ENCODE assay signal across 28 mouse cellular contexts in the genomic region with DNA sequence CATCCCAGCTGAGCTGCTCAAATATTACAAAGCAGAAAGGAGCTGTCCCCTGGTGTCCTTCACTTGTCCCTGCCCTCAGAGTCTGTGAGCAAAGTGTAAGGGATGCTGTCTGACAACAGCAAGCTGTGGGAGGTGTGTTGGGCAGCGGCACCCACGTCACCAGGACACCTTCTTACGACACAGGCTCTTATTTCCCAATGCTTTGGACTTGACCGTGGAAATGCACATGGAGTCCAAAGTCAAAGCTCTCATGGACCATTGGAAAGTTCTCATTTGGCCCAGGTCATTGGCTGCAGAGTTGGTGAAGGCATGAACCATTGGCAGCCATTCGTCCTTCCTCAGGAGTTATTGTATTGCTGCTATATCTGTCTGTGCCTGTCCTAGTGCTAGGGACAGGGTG. TPM values are rescaled to one million over a fixed set of nuclear protein-coding genes. Genes with fewer than 3 reads are reported as not detected.
DNase-seq lines count a peak whose midpoint lies in the region; ATAC-seq and TF ChIP-seq lines count a peak whose summit lies in the region.
"Had no signal": no experiment of that assay in that cellular context is flagged by ENCODE, and none has a peak within 500 bp of the region (broad histone marks: within the 10 kb centered on the region; RNA-seq: fewer than 3 reads in every experiment).

No protein-coding gene starts in this region.

- ATAC-seq in liver, embryonic 11.5 days (replicated peaks; ENCODE audit: low FRiP score), result no peak
- ATAC-seq in granulocyte monocyte progenitor cell, adult 5-6 weeks (replicated peaks; ENCODE audit: poor library complexity, severe bottlenecking), result peak; percentile 7; the same call in 1 of the 2 replicates
- ATAC-seq: CD4-positive, CD25-positive, alpha-beta regulatory T cell, adult 4 months; forebrain, embryonic 15.5 days; hindbrain, postnatal 0 days; inflammation-experienced regulatory T-cells, adult 6 months had no signal

- H3K9ac ChIP-seq in liver, adult 2 months (ENCODE audit: low read depth, low read length), result no peak overlapping the region
- H3K9ac ChIP-seq in liver, embryonic 11.5 days (ENCODE audit: low read depth, low read length), result no peak overlapping the region
- H3K9ac ChIP-seq: embryonic facial prominence, embryonic 12.5 days; embryonic facial prominence, embryonic 15.5 days; forebrain, embryonic 12.5 days; forebrain, embryonic 15.5 days; heart, embryonic 13.5 days; hindbrain, embryonic 14.5 days had no signal

- H3K4me1 ChIP-seq in liver, adult 2 months (ENCODE audit: control insufficient read depth, insufficient read depth, low read length), result peaks cover 10% of the 10 kb centered on the region; the same call in 1 of the 2 replicates
- H3K4me1 ChIP-seq in liver, embryonic 11.5 days (replicated peaks; ENCODE audit: control insufficient read depth, insufficient read depth, low read length), result no peaks in the 10 kb centered on the region
- peaks cover 13% of the 10 kb centered on the region; the same call in 1 of the 2 replicates for H3K4me1 ChIP-seq in small intestine, adult 2 months (ENCODE audit: control insufficient read depth, insufficient read depth, insufficient read length, low read length)
- H3K4me1 ChIP-seq: embryonic facial prominence, embryonic 12.5 days; embryonic facial prominence, embryonic 15.5 days; forebrain, embryonic 12.5 days had no signal

- no peak for TF ChIP-seq POLR2A in liver, adult 2 months (IDR thresholded peaks at IDR 0.05; ENCODE audit: extremely low read depth, insufficient read depth, low read length)
- TF ChIP-seq POLR2A in small intestine, adult 2 months (IDR thresholded peaks at IDR 0.05; ENCODE audit: low read depth, low read length), result no peak

- H3K27ac ChIP-seq in liver, adult 2 months (replicated peaks; ENCODE audit: insufficient read depth, low read depth, low read length), result peak overlapping the region; percentile 69
- no peak overlapping the region for H3K27ac ChIP-seq in liver, embryonic 11.5 days (ENCODE audit: low read depth, low read length)
- peak overlapping the region; percentile 66; the same call in 1 of the 2 replicates for H3K27ac ChIP-seq in small intestine, adult 2 months (ENCODE audit: insufficient read depth, low read depth, low read length)
- H3K27ac ChIP-seq: embryonic facial prominence, embryonic 12.5 days; embryonic facial prominence, embryonic 15.5 days; forebrain, embryonic 12.5 days; forebrain, embryonic 15.5 days; heart, adult 2 months; heart, embryonic 10.5 days; heart, embryonic 13.5 days; hindbrain, embryonic 14.5 days; hindbrain, postnatal 0 days had no signal

- H3K36me3 ChIP-seq in liver, adult 2 months (ENCODE audit: control insufficient read depth, insufficient read depth, low read length), result no peaks in the 10 kb centered on the region
- H3K36me3 ChIP-seq in liver, embryonic 11.5 days (ENCODE audit: control insufficient read depth, insufficient read depth, low read length), result no peaks in the 10 kb centered on the region
- H3K36me3 ChIP-seq in small intestine, adult 2 months (ENCODE audit: control insufficient read depth, insufficient read depth, low read length), result no peaks in the 10 kb centered on the region
- H3K36me3 ChIP-seq: embryonic facial prominence, embryonic 12.5 days; embryonic facial prominence, embryonic 15.5 days; forebrain, embryonic 12.5 days; forebrain, embryonic 15.5 days; heart, embryonic 10.5 days; heart, embryonic 13.5 days had no signal

- no peaks in the 10 kb centered on the region for H3K9me3 ChIP-seq in liver, embryonic 11.5 days (ENCODE audit: control insufficient read depth, low read length)
- H3K9me3 ChIP-seq: embryonic facial prominence, embryonic 12.5 days; embryonic facial prominence, embryonic 15.5 days; forebrain, embryonic 12.5 days; forebrain, embryonic 15.5 days; heart, embryonic 10.5 days; heart, embryonic 13.5 days had no signal

- DNase-seq in adrenal gland, postnatal 14 days, result peak; percentile 38
- DNase-seq in adrenal gland, adult (ENCODE audit: inconsistent age in 2 of 2, low spot score in 1 of 2), result no peak
- DNase-seq in liver, adult 2 months (ENCODE audit: extremely low read depth, low read depth, low spot score), result peak; percentile 98
- no peak for DNase-seq in liver, embryonic 11.5 days (ENCODE audit: low spot score)
- no peak for DNase-seq in lung, postnatal 25 days (ENCODE audit: low spot score)
- DNase-seq: cerebellum, adult 11 months; cerebellum, adult 2 months; cerebellum, adult 9-11 months; cerebellum, postnatal 25 days; gastrocnemius, postnatal 25 days; heart, adult 2 months; heart, postnatal 14 days; heart, postnatal 4 days had no signal

- 28% methylated on average over 5 of the region's 5 CpGs for WGBS in liver, adult 2 months
- WGBS in liver, embryonic 11.5 days, result 86% methylated on average over 5 of the region's 5 CpGs
- 74% methylated on average over 5 of the region's 5 CpGs for WGBS in small intestine, adult 2 months

- no peak for TF ChIP-seq CTCF in liver, adult 2 months (IDR thresholded peaks at IDR 0.05; ENCODE audit: low read depth, low read length)
- no peak for TF ChIP-seq CTCF in small intestine, adult 2 months (IDR thresholded peaks at IDR 0.05; ENCODE audit: extremely low read depth, insufficient read length, insufficient replicate concordance, low read depth, low read length)

- H3K27me3 ChIP-seq in liver, adult 2 months (ENCODE audit: control insufficient read depth, insufficient read depth, low read length), result no peaks in the 10 kb centered on the region
- H3K27me3 ChIP-seq in liver, embryonic 11.5 days (replicated peaks; ENCODE audit: control insufficient read depth, insufficient read depth, low read length), result no peaks in the 10 kb centered on the region
- no peaks in the 10 kb centered on the region for H3K27me3 ChIP-seq in small intestine, adult 2 months (ENCODE audit: control insufficient read depth, insufficient read depth, low read length)
- H3K27me3 ChIP-seq: embryonic facial prominence, embryonic 12.5 days; embryonic facial prominence, embryonic 15.5 days; forebrain, embryonic 15.5 days had no signal

- no peak overlapping the region for H3K4me2 ChIP-seq in liver, embryonic 11.5 days
- H3K4me2 ChIP-seq: embryonic facial prominence, embryonic 12.5 days; embryonic facial prominence, embryonic 15.5 days; forebrain, embryonic 12.5 days; forebrain, embryonic 15.5 days; heart, embryonic 13.5 days; hindbrain, embryonic 14.5 days had no signal

- no peak overlapping the region for H3K4me3 ChIP-seq in liver, adult 2 months (ENCODE audit: insufficient read depth, low read depth, low read length)
- no peak overlapping the region for H3K4me3 ChIP-seq in liver, embryonic 11.5 days (ENCODE audit: low read depth, low read length)
- no peak overlapping the region for H3K4me3 ChIP-seq in small intestine, adult 2 months (ENCODE audit: low read depth, low read length)
- H3K4me3 ChIP-seq: embryonic facial prominence, embryonic 12.5 days; embryonic facial prominence, embryonic 15.5 days; forebrain, embryonic 12.5 days; forebrain, embryonic 15.5 days; heart, adult 2 months; heart, embryonic 10.5 days; heart, embryonic 13.5 days had no signal

- no peaks in the 10 kb centered on the region for H3K79me2 ChIP-seq in liver, adult 2 months (ENCODE audit: control insufficient read depth, insufficient read depth, low read length)

RNA-seq across cellular contexts. Expression of a gene that starts 5.6 kb away (rescaled TPM):
- total RNA-seq in adrenal gland, postnatal 14 days (2021), result 3.5 and 5.0 TPM in 2 replicates
- total RNA-seq in liver, adult 2 months (2014; rRNA removed), result 4.0 and 4.1 TPM in 2 replicates
- polyA plus RNA-seq in liver, adult 2 months (2012; rRNA removed), result 1.4 and 2.9 TPM in 2 replicates
- 8.4 and 8.6 TPM in 2 replicates for polyA plus RNA-seq in liver, embryonic 11.5 days (2014; fragmentation: Nextera tagmentation; extraction: Ambion mirVana)
- not detected in 2 replicates for total RNA-seq in granulocyte monocyte progenitor cell, adult 5-6 weeks (2014; fragmentation: Nextera tagmentation)
- not detected in 2 replicates for total RNA-seq in granulocyte monocyte progenitor cell, adult 5-6 weeks (2017)
- polyA plus RNA-seq in small intestine, adult 2 months (2012; rRNA removed), result 0.13 and 0.65 TPM in 2 replicates
- total RNA-seq: common myeloid progenitor, adult 5-6 weeks; MEL had no signal
- polyA plus RNA-seq: CD4-positive, CD25-positive, alpha-beta regulatory T cell, adult 4 months; embryonic facial prominence, embryonic 12.5 days; gonadal fat pad, adult 2 months; hindbrain, postnatal 0 days; inflammation-experienced regulatory T-cells, adult 6 months had no signal

RNA-seq across cellular contexts. Expression of a gene that starts 27.3 kb away (rescaled TPM):
- total RNA-seq in adrenal gland, postnatal 14 days (2021), result 21.0 and 23.4 TPM in 2 replicates
- total RNA-seq in liver, adult 2 months (2014; rRNA removed), result 17.0 and 22.3 TPM in 2 replicates
- polyA plus RNA-seq in liver, adult 2 months (2012; rRNA removed), result 6.3 and 10.3 TPM in 2 replicates
- polyA plus RNA-seq in liver, embryonic 11.5 days (2014; fragmentation: Nextera tagmentation; extraction: Ambion mirVana), result 4.5 and 5.0 TPM in 2 replicates
- total RNA-seq in granulocyte monocyte progenitor cell, adult 5-6 weeks (2014; fragmentation: Nextera tagmentation), result not detected in 2 replicates
- 0.39 TPM in 1 of 2 replicates, not detected in the other for total RNA-seq in granulocyte monocyte progenitor cell, adult 5-6 weeks (2017)
- 33.5 and 65.6 TPM in 2 replicates for polyA plus RNA-seq in small intestine, adult 2 months (2012; rRNA removed)
- total RNA-seq: common myeloid progenitor, adult 5-6 weeks; MEL had no signal
- polyA plus RNA-seq: inflammation-experienced regulatory T-cells, adult 6 months had no signal

Comparison
In these comparisons a context has a peak if more than half of its experiments do, and no peak if none do; other contexts are left out.
1. DNase-seq: peak in adrenal gland, postnatal 14 days (single experiment) and liver, adult 2 months (single experiment); none in adrenal gland, adult (0 of 2), liver, embryonic 11.5 days (single experiment) and lung, postnatal 25 days (single experiment).
2. RNA of a gene that starts 27.3 kb away (total RNA-seq): 21.0 to 23.4 TPM in adrenal gland, postnatal 14 days and 17.0 to 22.3 TPM in liver, adult 2 months; 0.39 TPM in granulocyte monocyte progenitor cell, adult 5-6 weeks; every median in the first group is over 10 times any median in the second.